Mouse (Mus musculus): ENCODE measurements around the gene Tgfbr1.

GRCm38 (mm10) chr4:47310812-47311211, 42.2 kb upstream of the Tgfbr1 start:
- no peak for TF ChIP-seq CTCF (IDR thresholded peaks at IDR 0.05; ENCODE audit: low read depth, low read length)
- TF ChIP-seq GATA2 (IDR thresholded peaks at IDR 0.05; ENCODE audit: borderline replicate concordance, low read depth, low read length) = no peak
- TF ChIP-seq POLR2AphosphoS5 (IDR thresholded peaks at IDR 0.05; ENCODE audit: insufficient replicate concordance, low read depth, low read length) = no peak
